Mouse (Mus musculus): ENCODE measurements around the gene Tmem204.

DNA sequence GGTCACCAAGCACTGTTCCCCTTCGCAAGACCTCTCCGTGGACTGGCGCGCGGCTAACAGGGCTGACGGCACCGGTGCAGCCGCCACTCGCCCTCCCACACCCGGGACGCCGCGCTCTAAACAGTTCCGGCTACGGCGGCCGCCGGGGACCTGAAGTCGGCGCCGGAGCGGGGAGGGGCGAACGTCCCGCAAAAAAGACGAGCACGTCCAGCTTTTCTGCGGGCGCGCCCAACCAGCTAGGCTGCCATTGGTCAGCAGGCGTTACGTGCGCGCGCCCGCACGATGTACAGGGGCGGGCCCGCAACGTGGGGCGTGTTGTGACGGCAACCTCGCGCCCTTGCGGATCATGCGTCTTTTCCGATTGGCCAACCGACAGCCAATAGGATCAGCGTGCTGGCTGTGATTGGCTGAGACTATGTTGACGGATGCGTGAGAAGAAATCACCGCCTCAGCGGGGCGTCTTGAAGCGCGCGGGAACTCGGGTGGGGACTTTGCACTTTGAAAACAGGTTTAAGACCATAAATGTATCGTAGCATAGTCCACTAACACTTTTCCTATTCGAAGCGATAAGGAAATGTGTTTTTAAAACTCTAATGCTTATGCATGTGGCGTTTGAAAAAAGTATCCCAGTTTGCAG is 67.6 kb downstream of the Tmem204 start, which contains the start of the genes Cramp1l and Ift140:
- peak; percentile 63; the same call in 1 of the 2 replicates for TF ChIP-seq POLR2A (IDR thresholded peaks at IDR 0.05; ENCODE audit: insufficient read depth, low read depth, low read length)
- TF ChIP-seq CTCF (IDR thresholded peaks at IDR 0.05; ENCODE audit: insufficient read depth, low read depth, low read length) = no peak
